12 mouse cellular contexts compared by ENCODE assay signal in genomic region chr7:44851625-44852234, GRCm38 (mm10). TPM values are rescaled to one million over a fixed set of nuclear protein-coding genes. Genes with fewer than 3 reads are reported as not detected.
DNase-seq lines count a peak whose midpoint lies in the region; ATAC-seq and TF ChIP-seq lines count a peak whose summit lies in the region.
"Had no signal": no experiment of that assay in that cellular context is flagged by ENCODE, and none has a peak within 500 bp of the region (broad histone marks: within the 10 kb centered on the region; RNA-seq: fewer than 3 reads in every experiment).

No protein-coding gene starts in this region.

- H3K9me3 ChIP-seq in heart, embryonic 10.5 days: no peaks in the 10 kb centered on the region
- no peaks in the 10 kb centered on the region for H3K9me3 ChIP-seq in megakaryocyte, embryonic 14.5 days
- H3K9me3 ChIP-seq in hindbrain, embryonic 15.5 days: no peaks in the 10 kb centered on the region

- 92% methylated on average over 12 of the region's 12 CpGs for WGBS in heart, embryonic 10.5 days
- WGBS in hindbrain, embryonic 15.5 days: 97% methylated on average over 12 of the region's 12 CpGs

- H3K79me2 ChIP-seq in myocyte (ENCODE audit: control insufficient read depth, insufficient read depth): peaks cover 33% of the 10 kb centered on the region

- H3K4me1 ChIP-seq in heart, embryonic 10.5 days: peaks cover 70% of the 10 kb centered on the region
- peaks cover 71% of the 10 kb centered on the region for H3K4me1 ChIP-seq in megakaryocyte, embryonic 14.5 days
- H3K4me1 ChIP-seq in hindbrain, embryonic 15.5 days (replicated peaks): peaks cover 60% of the 10 kb centered on the region

- H3K4me2 ChIP-seq in hindbrain, embryonic 15.5 days: 0 out of 2 replicates have a peak overlapping the region, but pooled peaks have one; percentile 86
- H3K4me2 ChIP-seq in myocyte (ENCODE audit: low read depth): peak overlapping the region; percentile 72

- no peaks in the 10 kb centered on the region for H3K27me3 ChIP-seq in heart, embryonic 10.5 days (ENCODE audit: insufficient read depth, poor library complexity, severe bottlenecking)
- no peaks in the 10 kb centered on the region for H3K27me3 ChIP-seq in megakaryocyte, embryonic 14.5 days (replicated peaks)
- H3K27me3 ChIP-seq in hindbrain, embryonic 15.5 days: no peaks in the 10 kb centered on the region
- no peaks in the 10 kb centered on the region for H3K27me3 ChIP-seq in myocyte (ENCODE audit: control insufficient read depth, insufficient read depth, insufficient read length)

- ATAC-seq in megakaryocyte, adult 5-6 weeks (ENCODE audit: poor library complexity, severe bottlenecking): no peak
- ATAC-seq in hindbrain, embryonic 15.5 days (ENCODE audit: low FRiP score, low read depth): no peak
- ATAC-seq: CD4-positive, CD25-positive, alpha-beta regulatory T cell, adult 4 months had no signal

- H3K9ac ChIP-seq in hindbrain, embryonic 15.5 days: no peak overlapping the region

- peak overlapping the region; percentile 69; the same call in 1 of the 2 replicates for H3K4me3 ChIP-seq in heart, embryonic 10.5 days
- H3K4me3 ChIP-seq in megakaryocyte, embryonic 14.5 days (replicated peaks): peak overlapping the region; percentile 100
- H3K4me3 ChIP-seq in hindbrain, embryonic 15.5 days: no peak overlapping the region
- H3K4me3 ChIP-seq in myocyte: peak overlapping the region; percentile 94

- H3K36me3 ChIP-seq in heart, embryonic 10.5 days: peaks cover 17% of the 10 kb centered on the region
- H3K36me3 ChIP-seq in megakaryocyte, embryonic 14.5 days (replicated peaks; ENCODE audit: low read length): peaks cover 37% of the 10 kb centered on the region
- H3K36me3 ChIP-seq in hindbrain, embryonic 15.5 days: no peaks in the 10 kb centered on the region
- H3K36me3 ChIP-seq in myocyte (ENCODE audit: control insufficient read depth, insufficient read depth): no peaks in the 10 kb centered on the region

- no peak for TF ChIP-seq POLR2A in myocyte (IDR thresholded peaks at IDR 0.05; ENCODE audit: insufficient read length, low read depth)

- no peak overlapping the region for H3K27ac ChIP-seq in heart, embryonic 10.5 days
- no peak overlapping the region for H3K27ac ChIP-seq in hindbrain, embryonic 15.5 days (replicated peaks)

- no peak overlapping the region for H3ac ChIP-seq in myocyte (ENCODE audit: control insufficient read depth, insufficient read length)

- DNase-seq in heart, embryonic 10.5 days (ENCODE audit: low spot score): no peak
- DNase-seq in heart, adult 8-10 months (ENCODE audit: low spot score): no peak
- DNase-seq in spleen, adult 12 weeks (ENCODE audit: low spot score): no peak
- no peak for DNase-seq in thymus, postnatal 14 days
- DNase-seq: adrenal gland, postnatal 36 days; cerebellum, postnatal 14 days; kidney, postnatal 14 days had no signal

TF ChIP-seq in myocyte, 11 proteins besides CTCF, POLR2A, EP300 and RAD21:
- TF ChIP-seq USF1 (IDR thresholded peaks at IDR 0.05; ENCODE audit: low read depth) (no peak), MYOD1 (IDR thresholded peaks at IDR 0.05; ENCODE audit: control insufficient read depth in 1 of 3, insufficient read length in 2 of 3, low read depth in 2 of 3) (no peak), E2F4 (IDR thresholded peaks at IDR 0.05; ENCODE audit: insufficient read depth) (no peak), POLR2AphosphoS2 (IDR thresholded peaks at IDR 0.05; ENCODE audit: insufficient read length, low read depth) (no peak), REST (IDR thresholded peaks at IDR 0.05; ENCODE audit: insufficient read depth, insufficient read length) (no peak), TCF3 (IDR thresholded peaks at IDR 0.05; ENCODE audit: insufficient read length, low read depth) (no peak), CEBPB (IDR thresholded peaks at IDR 0.05; ENCODE audit: insufficient read depth, poor library complexity, severe bottlenecking) (no peak), MYOG (IDR thresholded peaks at IDR 0.05; ENCODE audit: control insufficient read depth in 1 of 3, insufficient read depth in 1 of 3, insufficient read length in 2 of 3, low read depth in 2 of 3) (no peak), TCF12 (IDR thresholded peaks at IDR 0.05; ENCODE audit: insufficient read depth, poor library complexity, severe bottlenecking) (no peak), MAX (IDR thresholded peaks at IDR 0.05; ENCODE audit: low read depth) (no peak), SRF (IDR thresholded peaks at IDR 0.05; ENCODE audit: control insufficient read depth, insufficient read length, low read depth) (no peak)

RNA-seq across cellular contexts. Expression of gene Tbc1d17, which starts 2.9 kb away (rescaled TPM):
- polyA plus RNA-seq in heart, embryonic 10.5 days (2016; fragmentation: Nextera tagmentation; extraction: Ambion mirVana): 56.9 and 67.3 TPM in 2 replicates
- total RNA-seq in heart, adult 8-10 months (2022): 10 to 100 TPM; 40.7 to 59.5 (median 51.5) TPM
- polyA plus RNA-seq in megakaryocyte, embryonic 14.5 days (2012; ENCODE audit: insufficient read depth, low replicate concordance): 44.5 TPM in 2 replicates
- 12.5 and 17.6 TPM in 2 replicates for total RNA-seq in megakaryocyte, adult 5-6 weeks (2015)
- total RNA-seq in megakaryocyte, adult 5-6 weeks (2017): 13.0 and 14.8 TPM in 2 replicates
- polyA plus RNA-seq in hindbrain, embryonic 15.5 days (2015; fragmentation: Nextera tagmentation; extraction: Ambion mirVana): 109 and 118 TPM in 2 replicates
- polyA plus RNA-seq in myocyte (2012; fragmentation: generic; extraction: Trizol): 53.8 TPM

RNA-seq across cellular contexts. Expression of gene Akt1s1, which starts 2.9 kb away (rescaled TPM):
- 102 and 103 TPM in 2 replicates for polyA plus RNA-seq in heart, embryonic 10.5 days (2016; fragmentation: Nextera tagmentation; extraction: Ambion mirVana)
- total RNA-seq in heart, adult 8-10 months (2022): 10 to 100 TPM; 64.3 to 76.2 (median 70.5) TPM
- 372 and 2,506 TPM in 2 replicates for polyA plus RNA-seq in megakaryocyte, embryonic 14.5 days (2012; ENCODE audit: insufficient read depth, low replicate concordance)
- 4.7 and 6.5 TPM in 2 replicates for total RNA-seq in megakaryocyte, adult 5-6 weeks (2015)
- total RNA-seq in megakaryocyte, adult 5-6 weeks (2017): 8.0 and 9.6 TPM in 2 replicates
- polyA plus RNA-seq in hindbrain, embryonic 15.5 days (2015; fragmentation: Nextera tagmentation; extraction: Ambion mirVana): 90.1 and 99.1 TPM in 2 replicates
- 200 TPM for polyA plus RNA-seq in myocyte (2012; fragmentation: generic; extraction: Trizol)

RNA-seq across cellular contexts. Expression of gene Pnkp, which starts 5.2 kb away (rescaled TPM):
- polyA plus RNA-seq in heart, embryonic 10.5 days (2016; fragmentation: Nextera tagmentation; extraction: Ambion mirVana): 28.5 and 29.7 TPM in 2 replicates
- total RNA-seq in heart, adult 8-10 months (2022): 10 to 100 TPM; 17.8 to 20.6 (median 19.6) TPM
- 30.0 and 36.4 TPM in 2 replicates for polyA plus RNA-seq in megakaryocyte, embryonic 14.5 days (2012; ENCODE audit: insufficient read depth, low replicate concordance)
- total RNA-seq in megakaryocyte, adult 5-6 weeks (2015): 75.1 and 89.7 TPM in 2 replicates
- 109 and 129 TPM in 2 replicates for total RNA-seq in megakaryocyte, adult 5-6 weeks (2017)
- polyA plus RNA-seq in hindbrain, embryonic 15.5 days (2015; fragmentation: Nextera tagmentation; extraction: Ambion mirVana): 29.1 and 30.6 TPM in 2 replicates
- 47.9 TPM for polyA plus RNA-seq in myocyte (2012; fragmentation: generic; extraction: Trizol)

RNA-seq across cellular contexts. Expression of gene Ptov1, which starts 17.9 kb away (rescaled TPM):
- 258 and 316 TPM in 2 replicates for polyA plus RNA-seq in heart, embryonic 10.5 days (2016; fragmentation: Nextera tagmentation; extraction: Ambion mirVana)
- 100 to 1,000 TPM; 178 to 199 (median 189) TPM for total RNA-seq in heart, adult 8-10 months (2022)
- 191 and 368 TPM in 2 replicates for polyA plus RNA-seq in megakaryocyte, embryonic 14.5 days (2012; ENCODE audit: insufficient read depth, low replicate concordance)
- 21.3 and 29.0 TPM in 2 replicates for total RNA-seq in megakaryocyte, adult 5-6 weeks (2015)
- 5.9 and 8.7 TPM in 2 replicates for total RNA-seq in megakaryocyte, adult 5-6 weeks (2017)
- polyA plus RNA-seq in hindbrain, embryonic 15.5 days (2015; fragmentation: Nextera tagmentation; extraction: Ambion mirVana): 460 and 518 TPM in 2 replicates
- 298 TPM for polyA plus RNA-seq in myocyte (2012; fragmentation: generic; extraction: Trizol)

RNA-seq across cellular contexts. Expression of gene Atf5, which starts 35.3 kb away (rescaled TPM):
- 1.7 and 3.3 TPM in 2 replicates for polyA plus RNA-seq in heart, embryonic 10.5 days (2016; fragmentation: Nextera tagmentation; extraction: Ambion mirVana)
- 10 to 100 TPM; 55.1 to 71.1 (median 64.7) TPM for total RNA-seq in heart, adult 8-10 months (2022)
- 279 and 321 TPM in 2 replicates for polyA plus RNA-seq in megakaryocyte, embryonic 14.5 days (2012; ENCODE audit: insufficient read depth, low replicate concordance)
- total RNA-seq in megakaryocyte, adult 5-6 weeks (2015): 2.1 and 2.6 TPM in 2 replicates
- total RNA-seq in megakaryocyte, adult 5-6 weeks (2017): 1.9 and 5.3 TPM in 2 replicates
- 3.9 and 4.0 TPM in 2 replicates for polyA plus RNA-seq in hindbrain, embryonic 15.5 days (2015; fragmentation: Nextera tagmentation; extraction: Ambion mirVana)
- polyA plus RNA-seq in myocyte (2012; fragmentation: generic; extraction: Trizol): 939 TPM
